Mouse (Mus musculus): ENCODE data around the gene Mbtps1. TPM values are rescaled to one million over a fixed set of nuclear protein-coding genes. Genes with fewer than 3 reads are reported as not detected.

Gene Mbtps1
- polyA plus RNA-seq (2014; fragmentation: Illumina TruSeq; extraction: RNeasy Lipid Tissue Mini Kit (QIAGEN cat#74804); ENCODE audit: low read depth, low replicate concordance): 27.6 TPM

DNA sequence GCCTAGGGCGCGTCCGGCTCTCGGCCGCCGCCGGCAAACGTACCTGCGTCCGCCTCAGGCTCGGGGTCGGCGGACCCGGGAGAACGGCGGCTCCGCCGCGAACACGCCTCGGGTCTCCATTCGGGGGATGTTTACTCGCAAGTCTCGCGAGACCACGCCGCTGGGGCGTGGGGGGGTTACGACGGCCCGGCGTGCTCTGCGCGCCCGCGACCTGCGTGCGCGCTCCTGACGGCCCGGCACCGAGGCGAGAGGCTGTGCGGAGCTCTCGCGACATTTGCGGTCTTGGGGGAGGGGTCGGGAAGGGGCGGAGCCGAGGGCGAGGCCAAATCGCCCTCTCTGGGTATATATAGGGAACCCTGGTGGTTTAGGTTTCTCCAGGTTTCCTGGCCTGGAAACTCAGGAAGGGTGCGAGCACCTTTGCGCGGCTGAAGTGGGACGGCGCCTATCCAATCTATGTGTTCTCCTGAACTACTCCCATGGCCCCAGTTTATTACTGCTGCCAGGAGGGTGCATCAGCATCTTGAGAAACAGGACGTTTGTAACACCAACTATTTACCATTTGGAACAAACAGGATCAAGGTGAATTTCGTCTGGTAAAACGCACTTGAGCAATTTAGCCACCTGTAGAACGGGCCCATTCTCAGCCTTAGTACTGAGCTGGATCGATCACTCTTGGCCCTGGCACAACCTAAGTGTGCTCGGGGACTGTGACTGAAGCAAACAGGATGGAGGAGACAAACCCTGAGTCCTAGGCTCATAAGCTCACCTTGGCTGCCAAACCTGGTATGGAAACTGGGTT, at the start of gene Mbtps1:
Gene Mbtps1 (minus strand): TSS at position 133 of the 799 bp plus-strand sequence.

GRCm38 (mm10) chr8:119604996-119605395, 46.5 kb upstream of the Mbtps1 start, which contains the start of gene Taf1c:
Taf1c (minus strand) TSS chr8:119605222.

GRCm38 (mm10) chr8:119574437-119575365, 16.2 kb upstream of the Mbtps1 start, which contains the start of the genes Hsdl1 and Dnaaf1:
Hsdl1 (minus strand) TSS chr8:119575183.
Dnaaf1 (plus strand) TSS chr8:119575235.

DNA sequence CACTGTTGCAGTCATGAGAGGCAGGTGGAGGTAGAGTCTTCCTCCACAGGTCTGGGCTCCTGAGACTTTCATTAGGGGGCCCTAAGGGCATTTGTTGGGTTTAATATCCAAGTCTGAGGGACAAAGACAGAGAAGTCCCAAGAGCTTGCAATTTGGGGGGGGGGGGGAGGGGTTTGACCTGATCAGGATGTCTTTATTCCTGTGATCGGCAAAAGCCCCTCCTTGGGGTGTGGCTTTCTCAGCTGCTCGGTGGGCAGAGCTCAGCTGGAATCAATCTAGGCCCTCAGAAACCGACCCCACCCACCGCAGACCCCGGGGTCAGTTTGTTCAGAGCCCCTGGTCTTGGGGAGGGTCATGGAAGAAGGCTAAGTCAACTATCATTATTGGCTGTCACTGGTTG, 56.9 kb downstream of the Mbtps1 start, which contains the start of gene Slc38a8:
Gene Slc38a8 (minus strand): TSS at position 101 of the 400 bp plus-strand sequence.

Other genes with a start within 250 kb of the Mbtps1 start
- gene Hsbp1, start 214.2 kb downstream of the Mbtps1 start, polyA plus RNA-seq (2014; fragmentation: Illumina TruSeq; extraction: RNeasy Lipid Tissue Mini Kit (QIAGEN cat#74804); ENCODE audit: low read depth, low replicate concordance): 242 TPM
- gene Mlycd, start 163.9 kb downstream of the Mbtps1 start, polyA plus RNA-seq (2014; fragmentation: Illumina TruSeq; extraction: RNeasy Lipid Tissue Mini Kit (QIAGEN cat#74804); ENCODE audit: low read depth, low replicate concordance): 1.3 TPM
- gene Osgin1, start 124.6 kb downstream of the Mbtps1 start, polyA plus RNA-seq (2014; fragmentation: Illumina TruSeq; extraction: RNeasy Lipid Tissue Mini Kit (QIAGEN cat#74804); ENCODE audit: low read depth, low replicate concordance): not detected
- not detected for gene Necab2, start 112.0 kb downstream of the Mbtps1 start, polyA plus RNA-seq (2014; fragmentation: Illumina TruSeq; extraction: RNeasy Lipid Tissue Mini Kit (QIAGEN cat#74804); ENCODE audit: low read depth, low replicate concordance)
- gene Slc38a8, start 57.0 kb downstream of the Mbtps1 start, polyA plus RNA-seq (2014; fragmentation: Illumina TruSeq; extraction: RNeasy Lipid Tissue Mini Kit (QIAGEN cat#74804); ENCODE audit: low read depth, low replicate concordance): not detected
- 8.0 TPM for gene Hsdl1, start 16.4 kb upstream of the Mbtps1 start, polyA plus RNA-seq (2014; fragmentation: Illumina TruSeq; extraction: RNeasy Lipid Tissue Mini Kit (QIAGEN cat#74804); ENCODE audit: low read depth, low replicate concordance)
- not detected for gene Dnaaf1, start 16.5 kb upstream of the Mbtps1 start, polyA plus RNA-seq (2014; fragmentation: Illumina TruSeq; extraction: RNeasy Lipid Tissue Mini Kit (QIAGEN cat#74804); ENCODE audit: low read depth, low replicate concordance)
- gene Taf1c, start 46.5 kb upstream of the Mbtps1 start, polyA plus RNA-seq (2014; fragmentation: Illumina TruSeq; extraction: RNeasy Lipid Tissue Mini Kit (QIAGEN cat#74804); ENCODE audit: low read depth, low replicate concordance): not detected
- not detected for gene Adad2, start 54.0 kb upstream of the Mbtps1 start, polyA plus RNA-seq (2014; fragmentation: Illumina TruSeq; extraction: RNeasy Lipid Tissue Mini Kit (QIAGEN cat#74804); ENCODE audit: low read depth, low replicate concordance)
- not detected for gene Kcng4, start 76.9 kb upstream of the Mbtps1 start, polyA plus RNA-seq (2014; fragmentation: Illumina TruSeq; extraction: RNeasy Lipid Tissue Mini Kit (QIAGEN cat#74804); ENCODE audit: low read depth, low replicate concordance)
- gene Wfdc1, start 107.6 kb upstream of the Mbtps1 start, polyA plus RNA-seq (2014; fragmentation: Illumina TruSeq; extraction: RNeasy Lipid Tissue Mini Kit (QIAGEN cat#74804); ENCODE audit: low read depth, low replicate concordance): 0.44 TPM
- gene Atp2c2, start 141.3 kb upstream of the Mbtps1 start, polyA plus RNA-seq (2014; fragmentation: Illumina TruSeq; extraction: RNeasy Lipid Tissue Mini Kit (QIAGEN cat#74804); ENCODE audit: low read depth, low replicate concordance): not detected
- gene Tldc1, start 219.7 kb upstream of the Mbtps1 start, polyA plus RNA-seq (2014; fragmentation: Illumina TruSeq; extraction: RNeasy Lipid Tissue Mini Kit (QIAGEN cat#74804); ENCODE audit: low read depth, low replicate concordance): 2.0 TPM

Data from kidney, adult 10 weeks (tissue).